Mouse (Mus musculus): ENCODE measurements around the gene Wwtr1. TPM values are rescaled to one million over a fixed set of nuclear protein-coding genes. Genes with fewer than 3 reads are reported as not detected.
A peak's percentile ranks its signal among the peaks of the same experiment; 100 is the strongest.

Gene Wwtr1
- polyA plus RNA-seq, 1 experiment from 2014 or later, result 17.7 TPM

- WGBS, result 40% methylated on average over 4 of the region's 4 CpGs
- Histone ChIP-seq H3K27ac (ENCODE audit: low read depth, low read length) (no peak overlapping the region), H3K9me3 (ENCODE audit: control insufficient read depth, low read length) (no peaks in the 10 kb centered on the region), H3K4me2 (replicated peaks; ENCODE audit: low read depth, low read length) (no peak overlapping the region), H3K9ac (ENCODE audit: low read depth, low read length) (no peak overlapping the region), H3K4me3 (ENCODE audit: low read length) (no peak overlapping the region), H3K36me3 (ENCODE audit: control insufficient read depth, insufficient read depth, low read length) (no peaks in the 10 kb centered on the region), H3K4me1 (ENCODE audit: control insufficient read depth, insufficient read depth, low read length) (peaks cover 11% of the 10 kb centered on the region; the same call in 1 of the 2 replicates), H3K27me3 (ENCODE audit: control insufficient read depth, insufficient read depth, low read length) (no peaks in the 10 kb centered on the region)
- peak; percentile 55; the same call in 1 of the 2 replicates for ATAC-seq (ENCODE audit: low FRiP score, low TSS enrichment)
These were observed 146.2 kb downstream of the Wwtr1 start for GRCm38 (mm10) chr3:57429486-57429885.

- Histone ChIP-seq H3K9ac (ENCODE audit: low read depth, low read length) (no peak overlapping the region), H3K4me2 (replicated peaks; ENCODE audit: low read depth, low read length) (no peak overlapping the region), H3K4me1 (ENCODE audit: control insufficient read depth, insufficient read depth, low read length) (peaks cover 11% of the 10 kb centered on the region; the same call in 1 of the 2 replicates), H3K4me3 (ENCODE audit: low read length) (no peak overlapping the region), H3K36me3 (ENCODE audit: control insufficient read depth, insufficient read depth, low read length) (no peaks in the 10 kb centered on the region), H3K27me3 (ENCODE audit: control insufficient read depth, insufficient read depth, low read length) (no peaks in the 10 kb centered on the region), H3K9me3 (ENCODE audit: control insufficient read depth, low read length) (no peaks in the 10 kb centered on the region), H3K27ac (ENCODE audit: low read depth, low read length) (no peak overlapping the region)
- 6% methylated on average over 5 of the region's 5 CpGs for WGBS
- peak; percentile 37; the same call in 1 of the 2 replicates for ATAC-seq (ENCODE audit: low FRiP score, low TSS enrichment)
These were observed 146.8 kb downstream of the Wwtr1 start for GRCm38 (mm10) chr3:57428682-57429464.

- no peak overlapping the region for H3K4me2 ChIP-seq (replicated peaks; ENCODE audit: low read depth, low read length)
- 83% methylated on average over 11 of the region's 11 CpGs for WGBS
- no peaks in the 10 kb centered on the region for H3K27me3 ChIP-seq (ENCODE audit: control insufficient read depth, insufficient read depth, low read length)
- no peak overlapping the region for H3K27ac ChIP-seq (ENCODE audit: low read depth, low read length)
- H3K9ac ChIP-seq (ENCODE audit: low read depth, low read length), result no peak overlapping the region
- no peak overlapping the region for H3K4me3 ChIP-seq (ENCODE audit: low read length)
- H3K36me3 ChIP-seq (ENCODE audit: control insufficient read depth, insufficient read depth, low read length), result no peaks in the 10 kb centered on the region
- H3K4me1 ChIP-seq (ENCODE audit: control insufficient read depth, insufficient read depth, low read length), result peaks cover 11% of the 10 kb centered on the region; the same call in 1 of the 2 replicates
- no peak for ATAC-seq (ENCODE audit: low FRiP score, low TSS enrichment)
- no peaks in the 10 kb centered on the region for H3K9me3 ChIP-seq (ENCODE audit: control insufficient read depth, low read length)
These were observed 149.4 kb downstream of the Wwtr1 start for GRCm38 (mm10) chr3:57426351-57426750.

GRCm38 (mm10) chr3:57425089-57425730, 150.5 kb downstream of the Wwtr1 start, which contains the start of gene Tm4sf4:
Gene Tm4sf4, plus strand, starts transcription at chr3:57425314.
- no peaks in the 10 kb centered on the region for H3K27me3 ChIP-seq (ENCODE audit: control insufficient read depth, insufficient read depth, low read length)
- H3K4me3 ChIP-seq (ENCODE audit: low read length), result no peak within 1 kb of the TSS
- no peak within 1 kb of the TSS for H3K9ac ChIP-seq (ENCODE audit: low read depth, low read length)
- no peaks in the 10 kb centered on the region for H3K9me3 ChIP-seq (ENCODE audit: control insufficient read depth, low read length)
- peaks cover 11% of the 10 kb centered on the region; the same call in 1 of the 2 replicates for H3K4me1 ChIP-seq (ENCODE audit: control insufficient read depth, insufficient read depth, low read length)
- peak within 1 kb of the TSS; percentile 11 for H3K4me2 ChIP-seq (replicated peaks; ENCODE audit: low read depth, low read length)
- no peaks in the 10 kb centered on the region for H3K36me3 ChIP-seq (ENCODE audit: control insufficient read depth, insufficient read depth, low read length)
- H3K27ac ChIP-seq (ENCODE audit: low read depth, low read length), result no peak within 1 kb of the TSS
- ATAC-seq (ENCODE audit: low FRiP score, low TSS enrichment), result no peak
- 38% methylated on average over 10 of the region's 10 CpGs for WGBS

GRCm38 (mm10) chr3:57420660-57421059, 155.1 kb downstream of the Wwtr1 start:
- H3K9ac ChIP-seq (ENCODE audit: low read depth, low read length), result no peak overlapping the region
- H3K4me1 ChIP-seq (ENCODE audit: control insufficient read depth, insufficient read depth, low read length), result 0 out of 2 replicates have a peak, but pooled peaks cover 4% of the 10 kb centered on the region
- H3K27ac ChIP-seq (ENCODE audit: low read depth, low read length), result no peak overlapping the region
- no peaks in the 10 kb centered on the region for H3K36me3 ChIP-seq (ENCODE audit: control insufficient read depth, insufficient read depth, low read length)
- 97% methylated on average over 1 of the region's 1 CpGs for WGBS
- H3K4me3 ChIP-seq (ENCODE audit: low read length), result no peak overlapping the region
- H3K4me2 ChIP-seq (replicated peaks; ENCODE audit: low read depth, low read length), result no peak overlapping the region
- ATAC-seq (ENCODE audit: low FRiP score, low TSS enrichment), result no peak
- H3K9me3 ChIP-seq (ENCODE audit: control insufficient read depth, low read length), result no peaks in the 10 kb centered on the region
- no peaks in the 10 kb centered on the region for H3K27me3 ChIP-seq (ENCODE audit: control insufficient read depth, insufficient read depth, low read length)

- Histone ChIP-seq H3K9ac (ENCODE audit: low read depth, low read length) (no peak overlapping the region), H3K4me3 (ENCODE audit: low read length) (no peak overlapping the region), H3K27ac (ENCODE audit: low read depth, low read length) (no peak overlapping the region), H3K27me3 (ENCODE audit: control insufficient read depth, insufficient read depth, low read length) (no peaks in the 10 kb centered on the region), H3K36me3 (ENCODE audit: control insufficient read depth, insufficient read depth, low read length) (no peaks in the 10 kb centered on the region), H3K4me1 (ENCODE audit: control insufficient read depth, insufficient read depth, low read length) (0 out of 2 replicates have a peak, but pooled peaks cover 4% of the 10 kb centered on the region), H3K4me2 (replicated peaks; ENCODE audit: low read depth, low read length) (no peak overlapping the region), H3K9me3 (ENCODE audit: control insufficient read depth, low read length) (no peaks in the 10 kb centered on the region)
- ATAC-seq (ENCODE audit: low FRiP score, low TSS enrichment), result no peak
- 77% methylated on average over 2 of the region's 2 CpGs for WGBS
These were observed 155.5 kb downstream of the Wwtr1 start for GRCm38 (mm10) chr3:57420233-57420632.

- ATAC-seq (ENCODE audit: low FRiP score, low TSS enrichment), result no peak
- no peaks in the 10 kb centered on the region for H3K36me3 ChIP-seq (ENCODE audit: control insufficient read depth, insufficient read depth, low read length)
- no peak overlapping the region for H3K4me2 ChIP-seq (replicated peaks; ENCODE audit: low read depth, low read length)
- no peaks in the 10 kb centered on the region for H3K4me1 ChIP-seq (ENCODE audit: control insufficient read depth, insufficient read depth, low read length)
- H3K27ac ChIP-seq (ENCODE audit: low read depth, low read length), result no peak overlapping the region
- WGBS, result 88% methylated on average over 4 of the region's 4 CpGs
- no peak overlapping the region for H3K4me3 ChIP-seq (ENCODE audit: low read length)
- no peaks in the 10 kb centered on the region for H3K27me3 ChIP-seq (ENCODE audit: control insufficient read depth, insufficient read depth, low read length)
- H3K9me3 ChIP-seq (ENCODE audit: control insufficient read depth, low read length), result no peaks in the 10 kb centered on the region
- H3K9ac ChIP-seq (ENCODE audit: low read depth, low read length), result no peak overlapping the region
These were observed 164.2 kb downstream of the Wwtr1 start for GRCm38 (mm10) chr3:57411535-57411934.

Measured in kidney, embryonic 14.5 days (tissue).